Mouse (Mus musculus) retina, postnatal 7 days (tissue): Measurements from ENCODE around the gene Mycbp.
A peak's percentile ranks its signal among the peaks of the same experiment; 100 is the strongest.
"Not testable (repeated sequence)": the region's sequence is repeated elsewhere in the genome, so short reads cannot be mapped to it uniquely, and the experiment has no call there.

Experiments used
- DNase-seq: peaks from one replicate; pipeline ENCODE4 v3.0.0-alpha.2; 2012; ENCODE audit warnings: low read depth, low spot score

The Mycbp gene

GRCm38 (mm10) chr4:123940878-123941277 is 36.2 kb downstream of the Mycbp start:
- DNase-seq = not testable (repeated sequence)

GRCm38 (mm10) chr4:123946701-123947100 is 42.1 kb downstream of the Mycbp start:
- no peak for DNase-seq

GRCm38 (mm10) chr4:123947149-123947548 is 42.5 kb downstream of the Mycbp start:
- no peak for DNase-seq

GRCm38 (mm10) chr4:123948901-123949300 is 44.3 kb downstream of the Mycbp start:
- no peak for DNase-seq

GRCm38 (mm10) chr4:123949649-123950048 is 45.0 kb downstream of the Mycbp start:
- no peak for DNase-seq

- no peak for DNase-seq
Measured at GRCm38 (mm10) chr4:123952059-123952458, 47.4 kb downstream of the Mycbp start.

GRCm38 (mm10) chr4:123956703-123957491 is 52.3 kb downstream of the Mycbp start:
- DNase-seq = peak; percentile 66

GRCm38 (mm10) chr4:123957492-123957808 is 52.8 kb downstream of the Mycbp start:
- no peak for DNase-seq

- no peak for DNase-seq
Measured at GRCm38 (mm10) chr4:123957891-123958290, 53.3 kb downstream of the Mycbp start.

GRCm38 (mm10) chr4:123960955-123961354 is 56.3 kb downstream of the Mycbp start:
- DNase-seq = no peak
